Mouse (Mus musculus) embryonic facial prominence, embryonic 11.5 days (tissue): ENCODE results near the gene Hsd3b7. TPM values are rescaled to one million over a fixed set of nuclear protein-coding genes. Genes with fewer than 3 reads are reported as not detected.

ENCODE experiments used
- ATAC-seq: fragments of 200-750 bp; cut with Nextera tagmentation; replicated peaks from 2 replicates; pipeline ENCODE4 v1.8.0; 2017; ENCODE audit warnings: low read depth; ENCODE audit not compliant: insufficient number of reproducible peaks, low FRiP score, low TSS enrichment
- DNase-seq: peaks from one replicate; pipeline ENCODE4 v3.0.0-alpha.2; 2015; ENCODE audit warnings: low spot score
- H3K27ac ChIP-seq: fragments of 300-500 bp; sonication (generic); replicated peaks from 2 replicates; pipeline ENCODE4 v1.5.1; 2014; ENCODE audit warnings: mild to moderate bottlenecking, low read depth, low read length, control low read depth
- H3K27me3 ChIP-seq: fragments of 300-500 bp; sonication (generic); 2 replicates; pipeline ENCODE4 v1.6.1; 2014; ENCODE audit warnings: mild to moderate bottlenecking, low read length, moderate library complexity, mixed read lengths; ENCODE audit not compliant: control insufficient read depth, insufficient read depth
- H3K36me3 ChIP-seq: fragments of 300-500 bp; sonication (generic); replicated peaks from 2 replicates; pipeline ENCODE4 v1.6.1; 2014; ENCODE audit warnings: low read depth, mild to moderate bottlenecking, low read length, moderate library complexity, mixed read lengths; ENCODE audit not compliant: control insufficient read depth, insufficient read depth
- H3K4me1 ChIP-seq: fragments of 300-500 bp; sonication (generic); 2 replicates; pipeline ENCODE4 v1.6.1; 2014; ENCODE audit warnings: low read length, mixed read lengths; ENCODE audit not compliant: control insufficient read depth, insufficient read depth
- H3K4me2 ChIP-seq: fragments of 300-500 bp; sonication (generic); 2 replicates; pipeline ENCODE4 v1.6.1; 2014; ENCODE audit warnings: low read depth, mild to moderate bottlenecking, control low read depth, low read length, moderate library complexity
- H3K4me3 ChIP-seq: fragments of 300-500 bp; sonication (generic); 2 replicates; pipeline ENCODE4 v1.5.1; 2014; ENCODE audit warnings: low read depth, low read length, control low read depth
- H3K9ac ChIP-seq: fragments of 300-500 bp; sonication (generic); replicated peaks from 2 replicates; pipeline ENCODE4 v1.6.1; 2014; ENCODE audit warnings: mild to moderate bottlenecking, control low read depth, low read length
- H3K9me3 ChIP-seq: fragments of 300-500 bp; sonication (generic); replicated peaks from 2 replicates; pipeline ENCODE4 v1.6.1; 2016; ENCODE audit warnings: mild to moderate bottlenecking, low read length, inconsistent platforms, mixed read lengths; ENCODE audit not compliant: control insufficient read depth
- WGBS: fragments of 180-500 bp; shearing (Covaris S2); extraction: QIAGEN DNeasy Blood & Tissue Kit; methylation state at CpG from one replicate; pipeline ENCODE4 v1.1.7; 2014; 5-methylcytosine and 5-hydroxymethylcytosine counted together
- polyA plus RNA-seq: library from polyadenylated mRNA; unstranded; fragments of >200 nt; fragmentation: Nextera tagmentation; extraction: Ambion mirVana; gene quantifications from 2 replicates; pipeline ENCODE4 v1.2.1, GENCODE M21; 2014

The Hsd3b7 gene
- 8.2 and 8.3 TPM in 2 replicates for polyA plus RNA-seq

DNA sequence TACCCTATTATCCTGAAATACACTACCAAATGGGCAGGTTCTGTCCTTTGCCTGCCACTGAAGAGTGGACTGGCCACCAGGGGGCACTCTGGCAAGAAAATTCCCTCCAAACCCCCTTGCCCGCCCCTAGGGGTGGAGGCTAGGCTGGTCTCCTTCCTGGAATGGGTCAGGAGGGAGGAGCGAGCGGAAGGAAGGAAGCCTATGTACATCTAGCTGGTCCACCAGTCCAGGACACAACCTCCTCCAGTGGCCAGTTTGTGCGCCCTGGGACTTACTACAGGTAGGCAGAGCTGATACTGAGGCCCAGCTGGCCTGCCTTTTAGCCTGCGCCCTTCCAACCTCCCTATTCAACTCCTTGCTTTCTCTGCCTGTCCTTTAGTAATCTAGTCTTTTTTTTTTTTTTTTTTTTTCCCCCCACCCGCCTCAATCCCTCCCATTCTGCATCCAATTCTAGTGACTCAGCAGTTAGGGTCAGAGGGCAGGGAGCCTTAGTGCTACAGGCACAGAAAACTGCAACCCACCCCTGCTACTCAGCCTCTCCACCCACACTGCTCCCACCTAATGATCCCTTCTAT lies at the start of gene Hsd3b7:
TSS of gene Hsd3b7 (plus strand) at position 170 of the 575 bp plus-strand sequence.
- Histone ChIP-seq H3K27me3 (no peaks in the 10 kb centered on the region), H3K4me1 (0 out of 2 replicates have a peak, but pooled peaks cover 5% of the 10 kb centered on the region), H3K36me3 (peaks cover 30% of the 10 kb centered on the region), H3K9me3 (no peaks in the 10 kb centered on the region), H3K4me2 (no peak within 1 kb of the TSS), H3K9ac (peak within 1 kb of the TSS; percentile 28; the same call in 1 of the 2 replicates), H3K4me3 (0 out of 2 replicates have a peak within 1 kb of the TSS, but pooled peaks have one; percentile 10), H3K27ac (no peak within 1 kb of the TSS)
- peak; percentile 94 for DNase-seq
- 25% methylated on average over 6 of the region's 6 CpGs for WGBS
- peak; percentile 81 for ATAC-seq

DNA sequence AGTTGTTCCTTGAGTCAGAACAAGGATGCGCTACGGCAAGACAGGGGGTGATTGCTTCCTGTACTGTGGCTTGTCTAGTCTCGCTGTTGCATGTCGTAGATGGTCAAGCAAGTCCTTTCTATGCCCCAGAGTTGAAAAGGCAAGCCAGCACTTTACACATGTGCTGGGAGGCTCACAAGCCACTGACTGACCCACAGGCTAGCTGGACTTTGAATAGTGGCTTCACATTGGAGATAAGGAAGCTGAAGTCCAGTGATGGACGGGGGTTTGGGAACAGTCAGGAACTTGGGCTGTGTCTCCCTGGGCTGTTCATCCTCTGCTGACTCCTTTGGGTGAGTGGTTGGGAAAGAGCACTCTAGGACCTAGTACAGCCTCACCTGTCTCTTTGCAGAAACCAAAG lies 48.8 kb upstream of the Hsd3b7 start:
- no peak for ATAC-seq
- peaks cover 33% of the 10 kb centered on the region for H3K36me3 ChIP-seq
- no peak overlapping the region for H3K27ac ChIP-seq
- H3K27me3 ChIP-seq = no peaks in the 10 kb centered on the region
- no peak overlapping the region for H3K4me3 ChIP-seq
- H3K4me1 ChIP-seq = no peaks in the 10 kb centered on the region
- H3K9ac ChIP-seq = no peak overlapping the region
- no peak overlapping the region for H3K4me2 ChIP-seq
- no peaks in the 10 kb centered on the region for H3K9me3 ChIP-seq
- 89% methylated on average over 5 of the region's 5 CpGs for WGBS
- no peak for DNase-seq

DNA sequence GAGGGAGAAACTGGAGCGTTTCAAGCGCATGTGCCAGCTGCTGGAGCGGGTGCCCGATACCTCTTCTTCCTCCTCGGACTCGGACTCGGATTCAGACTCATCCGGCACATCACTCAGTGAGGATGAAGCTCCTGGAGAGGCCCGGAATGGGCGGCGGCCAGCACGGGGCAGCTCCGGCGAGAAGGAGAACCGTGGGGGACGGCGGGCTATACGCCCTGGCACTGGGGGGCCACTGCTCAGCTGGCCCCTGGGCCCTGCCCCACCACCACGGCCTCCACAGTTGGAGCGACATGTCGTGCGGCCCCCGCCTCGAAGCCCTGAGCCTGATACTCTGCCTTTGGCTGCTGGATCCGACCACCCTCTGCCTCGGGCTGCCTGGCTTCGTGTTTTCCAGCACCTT lies 48.3 kb upstream of the Hsd3b7 start:
- Histone ChIP-seq H3K27me3 (no peaks in the 10 kb centered on the region), H3K9me3 (no peaks in the 10 kb centered on the region), H3K36me3 (peaks cover 33% of the 10 kb centered on the region), H3K27ac (no peak overlapping the region), H3K4me2 (no peak overlapping the region), H3K4me1 (no peaks in the 10 kb centered on the region), H3K4me3 (no peak overlapping the region), H3K9ac (no peak overlapping the region)
- DNase-seq = no peak
- whole genome bisulfite sequencing = 94% methylated on average over 27 of the region's 27 CpGs
- ATAC-seq = no peak

DNA sequence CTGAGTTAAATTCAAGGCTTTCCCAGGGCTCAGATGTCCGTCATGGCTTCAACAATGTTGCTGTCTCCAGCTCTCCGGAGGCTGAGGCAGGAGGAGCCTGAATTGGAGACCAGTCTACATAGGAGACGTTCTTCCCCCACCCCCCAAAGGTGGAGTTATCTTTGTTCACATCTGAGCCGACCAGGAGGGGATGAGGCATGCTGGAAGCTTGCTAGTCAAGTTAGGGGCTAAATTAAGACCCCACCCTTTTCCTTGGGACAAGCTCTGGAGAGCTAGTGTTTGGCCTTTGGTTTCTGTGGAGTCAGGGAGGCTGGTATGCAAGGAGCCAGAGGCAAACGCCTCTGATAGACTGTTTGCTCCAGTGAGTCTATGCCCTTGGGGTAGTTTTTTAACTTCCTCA lies 47.2 kb upstream of the Hsd3b7 start:
- Histone ChIP-seq H3K27me3 (no peaks in the 10 kb centered on the region), H3K4me1 (no peaks in the 10 kb centered on the region), H3K36me3 (peaks cover 33% of the 10 kb centered on the region), H3K4me2 (no peak overlapping the region), H3K27ac (no peak overlapping the region), H3K9ac (no peak overlapping the region), H3K4me3 (no peak overlapping the region), H3K9me3 (no peaks in the 10 kb centered on the region)
- no peak for DNase-seq
- WGBS = 70% methylated on average over 5 of the region's 5 CpGs
- ATAC-seq = no peak

DNA sequence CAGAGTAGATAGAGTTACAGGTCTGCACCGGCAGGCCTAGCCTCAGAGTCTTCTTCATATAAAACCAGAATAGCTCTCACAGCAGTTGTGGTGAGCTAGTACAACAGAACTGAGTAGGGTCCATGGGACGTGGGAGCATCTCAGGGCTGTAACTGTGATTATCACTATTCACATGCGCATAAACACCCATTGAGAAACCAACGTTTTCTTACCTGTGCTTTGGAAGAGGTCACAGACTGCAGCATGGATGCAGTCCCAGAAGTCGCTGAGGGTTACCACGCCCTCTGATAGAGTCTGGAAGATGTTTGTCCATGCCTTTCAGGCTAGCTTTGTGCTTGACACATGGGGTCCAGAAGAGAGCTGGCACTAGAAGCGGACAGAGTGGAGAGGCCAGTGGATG lies 46.7 kb upstream of the Hsd3b7 start:
- WGBS = 86% methylated on average over 7 of the region's 7 CpGs
- DNase-seq = no peak

DNA sequence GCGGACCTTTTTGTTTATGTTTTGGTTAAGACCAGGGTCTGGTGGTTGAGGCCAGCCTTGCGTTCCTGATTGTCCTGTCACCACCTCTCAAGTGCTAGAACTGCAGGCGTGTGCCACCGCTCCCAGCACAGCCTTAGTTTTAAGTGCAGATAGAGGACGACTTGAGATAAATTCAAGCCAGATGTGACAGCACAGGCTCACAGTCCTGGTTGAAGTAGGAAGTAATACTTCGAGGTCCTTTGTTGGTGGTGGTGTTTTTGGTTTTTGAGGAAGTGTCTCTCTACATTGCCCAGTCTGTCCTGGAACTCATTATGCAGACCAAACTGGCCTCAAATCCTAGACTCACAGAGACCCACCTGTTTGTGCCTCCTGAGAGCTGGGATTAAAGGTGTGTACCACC lies 40.7 kb upstream of the Hsd3b7 start:
- H3K9ac ChIP-seq = no peak overlapping the region
- DNase-seq (peak; percentile 41), ATAC-seq (no peak)
- 33% methylated on average over 6 of the region's 6 CpGs for WGBS
- no peaks in the 10 kb centered on the region for H3K9me3 ChIP-seq
- H3K27ac ChIP-seq = peak overlapping the region; percentile 20; the same call in 1 of the 2 replicates
- H3K27me3 ChIP-seq = no peaks in the 10 kb centered on the region
- no peak overlapping the region for H3K4me3 ChIP-seq
- peaks cover 5% of the 10 kb centered on the region for H3K36me3 ChIP-seq
- no peaks in the 10 kb centered on the region; the same call in 1 of the 2 replicates for H3K4me1 ChIP-seq
- no peak overlapping the region for H3K4me2 ChIP-seq

More for the DNA sequence above, 46.7 kb upstream of the Hsd3b7 start:
- Histone ChIP-seq H3K36me3 (peaks cover 33% of the 10 kb centered on the region), H3K9me3 (no peaks in the 10 kb centered on the region), H3K27me3 (no peaks in the 10 kb centered on the region), H3K9ac (no peak overlapping the region), H3K4me2 (no peak overlapping the region), H3K4me3 (no peak overlapping the region), H3K27ac (no peak overlapping the region), H3K4me1 (no peaks in the 10 kb centered on the region)
- ATAC-seq = no peak

DNA sequence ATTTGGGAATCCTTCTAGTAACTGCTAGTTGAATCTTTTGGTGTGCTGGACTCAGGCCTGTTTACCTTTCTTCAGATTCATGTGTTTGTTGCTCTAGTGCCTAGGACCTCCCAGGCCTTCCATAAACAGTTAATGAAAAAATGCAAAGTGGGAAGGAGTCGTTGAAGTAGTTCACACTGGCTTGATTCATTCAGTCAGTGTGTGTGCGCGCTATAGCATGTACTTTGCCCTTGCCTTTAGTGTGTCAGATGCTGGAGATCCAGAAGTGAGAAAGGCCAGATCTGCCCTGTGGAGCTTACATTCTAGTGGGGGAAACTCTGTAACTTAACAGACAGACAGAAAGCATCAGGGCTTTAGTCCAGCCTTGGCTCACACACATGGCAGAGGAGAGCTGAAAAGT lies 39.9 kb upstream of the Hsd3b7 start:
- peaks cover 6% of the 10 kb centered on the region; the same call in 1 of the 2 replicates for H3K36me3 ChIP-seq
- DNase-seq (no peak), ATAC-seq (no peak)
- 87% methylated on average over 3 of the region's 3 CpGs for WGBS
- H3K4me2 ChIP-seq = no peak overlapping the region
- H3K9me3 ChIP-seq = no peaks in the 10 kb centered on the region
- no peaks in the 10 kb centered on the region; the same call in 1 of the 2 replicates for H3K4me1 ChIP-seq
- no peak overlapping the region for H3K9ac ChIP-seq
- H3K27ac ChIP-seq = no peak overlapping the region
- no peak overlapping the region for H3K4me3 ChIP-seq
- no peaks in the 10 kb centered on the region for H3K27me3 ChIP-seq

DNA sequence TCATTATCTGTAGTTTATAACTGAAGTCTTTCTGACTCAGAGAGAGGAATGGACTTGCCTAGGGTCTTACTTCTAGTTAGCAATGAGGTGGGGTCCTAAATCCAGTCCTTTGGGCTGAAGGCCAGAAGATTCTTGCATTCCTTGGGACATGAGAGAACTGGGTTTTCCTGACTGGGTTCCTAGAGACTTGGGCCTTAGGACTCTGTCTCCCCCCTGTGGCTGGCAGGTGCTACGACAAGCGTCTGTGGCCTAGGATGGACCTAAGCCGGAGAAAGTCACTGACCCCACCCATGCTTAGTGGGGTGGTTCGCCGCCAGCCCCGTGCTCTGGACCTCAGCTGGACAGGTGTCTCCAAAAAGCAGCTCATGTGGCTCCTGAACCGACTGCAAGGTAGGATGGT lies 39.4 kb upstream of the Hsd3b7 start:
- DNase-seq (peak; percentile 79), ATAC-seq (no peak)
- Histone ChIP-seq H3K4me2 (no peak overlapping the region), H3K27ac (no peak overlapping the region), H3K4me3 (no peak overlapping the region), H3K9me3 (no peaks in the 10 kb centered on the region), H3K27me3 (no peaks in the 10 kb centered on the region), H3K4me1 (no peaks in the 10 kb centered on the region; the same call in 1 of the 2 replicates), H3K9ac (no peak overlapping the region), H3K36me3 (peaks cover 10% of the 10 kb centered on the region)
- 56% methylated on average over 7 of the region's 7 CpGs for WGBS
